Mouse (Mus musculus) hematopoietic stem cell, adult 5-6 weeks (primary cell): ENCODE measurements at regions not wholly inside any gene's neighbourhood (a gene's known extent, or its start where the extent isn't known, plus 50 kb on each side); places are given as distances from the start of the nearest gene placed in this dataset.
"Not testable (repeated sequence)": the region's sequence is repeated elsewhere in the genome, so short reads cannot be mapped to it uniquely, and the experiment has no call there.

Experiments used
- ATAC-seq, 2 experiments: fragments of 125-278 bp in 1 of 2; replicated peaks in 1 of 2; 2 replicates each; pipeline ENCODE4 v1.8.0; 2016 to 2017; ENCODE audit warnings: inconsistent platforms in 2 of 2, mild to moderate bottlenecking in 2 of 2, moderate number of reproducible peaks in 2 of 2, low read depth in 1 of 2, moderate TSS enrichment in 1 of 2; ENCODE audit not compliant: low FRiP score in 2 of 2, poor library complexity in 2 of 2, severe bottlenecking in 2 of 2, insufficient read depth in 1 of 2, low TSS enrichment in 1 of 2

DNA sequence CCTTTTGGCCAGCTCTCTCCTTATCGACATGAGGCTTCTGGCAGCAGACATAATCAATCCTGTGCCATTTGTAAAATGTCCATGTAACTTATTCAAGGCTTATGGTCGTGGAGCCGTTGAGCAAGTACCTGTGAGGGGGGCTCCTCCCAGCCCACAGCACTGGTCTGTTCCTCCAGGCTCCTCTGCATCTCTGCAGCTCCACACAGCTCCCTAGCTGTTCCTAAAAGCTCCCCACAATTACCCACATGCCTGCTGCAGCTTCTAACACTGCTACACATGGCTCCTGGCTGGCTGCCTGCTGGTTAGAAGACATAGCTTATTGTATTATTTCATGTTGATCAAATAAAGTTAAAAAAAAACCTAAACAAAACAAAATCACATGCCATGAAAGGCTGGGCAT, 77.9 kb downstream of the Tcp10c start:
- ATAC-seq = peak in 1 of 2 experiments; percentile 10; a peak in 1 of 4 replicates

DNA sequence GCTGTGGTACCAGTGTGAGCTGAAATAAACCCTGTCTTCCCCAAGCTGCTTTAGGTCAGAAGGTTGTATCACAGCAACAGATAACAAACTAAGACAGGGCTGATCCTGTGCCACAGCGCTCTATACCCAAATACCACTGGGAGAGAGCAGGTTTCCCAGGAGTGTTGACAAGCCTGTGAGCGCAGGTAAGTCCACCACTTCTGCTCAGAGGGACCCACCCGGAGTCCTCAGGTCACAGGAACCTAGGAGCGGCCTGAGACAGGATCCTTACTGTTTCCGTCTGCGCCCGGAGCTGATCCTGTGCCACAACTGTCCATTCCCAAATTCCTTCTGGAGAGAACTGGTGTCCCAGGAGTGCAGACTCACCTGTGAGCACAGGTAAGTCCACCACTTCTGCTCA, 79.8 kb downstream of the Tcp10c start:
- ATAC-seq = not testable (repeated sequence)

DNA sequence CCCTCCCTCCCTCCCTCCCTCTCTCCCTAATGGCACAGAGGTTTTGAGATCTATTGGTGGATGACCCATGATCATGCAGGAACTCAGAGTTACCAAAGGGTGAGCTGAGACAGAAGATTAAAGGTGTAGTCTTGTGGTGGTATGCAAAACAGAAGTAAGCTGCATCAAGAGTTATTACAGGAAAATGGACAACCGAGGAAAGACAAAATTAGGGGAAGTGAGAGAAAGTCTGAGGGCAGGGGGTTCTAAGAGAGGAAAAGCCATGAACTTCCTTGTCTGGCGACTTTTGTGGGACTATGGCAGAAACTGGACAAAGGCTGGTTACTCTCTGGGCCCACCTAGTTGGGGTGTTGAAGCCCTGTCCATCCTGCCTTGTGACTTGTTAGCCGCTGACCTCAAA, 84.4 kb downstream of the Tcp10c start:
- not testable (repeated sequence) for ATAC-seq

DNA sequence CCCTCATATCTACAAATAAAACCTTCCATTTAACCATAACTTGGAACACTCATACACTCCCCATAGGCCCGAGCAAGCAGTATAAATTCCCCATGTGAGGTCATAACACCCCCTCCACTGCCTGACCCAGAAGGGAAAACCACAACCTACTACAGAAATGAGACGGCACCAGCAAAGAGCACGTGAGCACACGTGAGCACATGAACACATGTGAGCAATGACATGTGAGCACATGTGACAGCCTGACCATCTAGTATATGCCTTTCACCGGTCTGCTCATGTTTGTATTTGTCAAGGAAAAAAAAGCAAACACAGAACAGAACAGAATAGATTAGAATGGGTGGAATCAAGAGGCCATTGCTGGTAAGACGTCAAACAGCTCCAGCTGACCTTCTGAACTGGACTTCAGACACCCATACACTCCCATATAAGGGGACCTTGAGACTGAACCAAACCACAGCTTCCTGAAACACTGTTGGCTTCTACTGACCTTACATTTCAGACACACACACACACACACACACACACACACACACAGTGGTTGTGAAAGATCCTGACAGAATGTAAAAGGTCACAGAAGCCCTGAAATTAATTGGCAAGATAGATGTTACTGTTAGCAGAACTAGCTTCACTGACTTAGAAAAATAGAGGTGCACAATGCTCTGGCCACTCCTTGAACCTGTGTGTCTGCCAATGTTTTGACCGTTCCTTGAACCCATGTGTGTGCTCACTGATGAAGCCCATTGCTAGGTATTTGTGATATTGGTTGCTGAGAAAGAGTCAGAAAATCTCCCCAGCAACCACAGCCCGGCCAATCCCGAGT, 86.5 kb downstream of the Tcp10c start:
- ATAC-seq = peak; percentile 64 to 72

DNA sequence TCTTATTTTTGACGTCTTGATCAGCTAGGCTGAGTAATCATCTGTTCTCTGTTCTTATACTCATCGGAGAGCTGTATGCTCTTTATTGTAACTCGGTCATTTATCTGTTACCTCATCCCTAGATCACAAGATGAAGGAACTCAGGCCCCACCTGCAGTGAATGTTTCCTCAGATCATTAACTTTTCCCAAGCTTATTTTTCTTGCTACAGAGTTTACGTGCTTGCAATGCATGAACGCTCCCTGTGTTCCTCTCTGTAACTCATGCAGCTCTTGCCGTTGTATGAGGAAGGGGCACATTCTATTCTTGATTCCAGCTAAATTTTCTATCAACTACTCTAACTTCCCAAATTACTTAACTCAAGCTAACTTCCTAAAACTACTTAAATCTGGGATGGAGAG, 87.9 kb downstream of the Tcp10c start:
- ATAC-seq = not testable (repeated sequence)

DNA sequence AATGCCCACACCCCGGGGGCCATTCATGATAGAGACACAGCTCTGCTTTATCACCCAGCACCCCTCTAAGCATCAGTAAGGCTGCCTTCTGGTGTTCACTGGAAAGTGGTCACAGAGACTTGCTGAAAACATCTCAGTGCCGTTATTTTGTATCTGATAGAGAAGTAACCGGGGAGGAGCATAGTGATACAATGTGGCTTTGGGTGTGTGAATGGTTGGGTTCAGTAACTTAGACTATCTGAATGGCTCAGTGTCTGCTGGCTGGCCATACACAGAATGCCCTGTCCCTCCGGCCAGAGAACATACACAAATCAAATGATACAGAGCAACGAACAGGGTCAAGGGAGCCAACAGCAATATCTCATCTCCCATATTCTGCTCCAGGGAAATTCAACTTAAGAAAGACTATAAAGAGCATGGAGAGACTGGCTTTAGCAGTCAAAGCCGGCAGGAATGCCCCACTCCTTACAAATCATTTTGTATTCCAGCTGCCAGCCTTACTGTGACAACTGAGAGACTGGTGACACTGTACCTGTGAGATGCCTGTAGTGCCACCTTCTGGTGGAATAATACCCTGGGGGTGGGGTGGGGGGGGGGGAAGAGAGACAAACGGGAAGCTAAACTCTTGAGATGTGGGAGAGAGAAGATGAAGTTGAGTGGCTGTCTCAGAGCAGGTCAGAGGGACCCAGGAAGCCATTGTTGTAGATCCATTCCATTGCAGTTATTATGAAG, 102.7 kb downstream of the Tcp10c start:
- ATAC-seq = peak; percentile 54; a peak in 2 of 4 replicates

DNA sequence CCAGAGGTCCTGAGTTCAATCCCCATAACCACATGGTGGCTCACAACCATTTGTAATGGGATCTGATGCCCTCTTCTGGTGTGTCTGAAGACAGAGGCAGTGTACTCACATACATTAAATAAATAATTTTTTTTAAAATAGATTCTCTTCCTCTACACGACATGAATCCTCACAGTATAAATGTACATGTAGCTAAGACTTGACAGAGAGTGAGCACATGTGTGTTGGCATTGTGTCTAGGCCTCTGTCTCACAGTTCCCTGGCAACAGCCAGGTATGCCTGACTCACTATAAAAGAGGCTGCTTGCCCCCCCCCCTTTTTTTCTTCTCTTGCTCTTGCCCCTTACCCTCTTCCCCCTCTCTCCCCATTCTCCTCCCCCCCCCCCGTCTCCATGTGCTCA, 103.6 kb downstream of the Tcp10c start:
- not testable (repeated sequence) for ATAC-seq

DNA sequence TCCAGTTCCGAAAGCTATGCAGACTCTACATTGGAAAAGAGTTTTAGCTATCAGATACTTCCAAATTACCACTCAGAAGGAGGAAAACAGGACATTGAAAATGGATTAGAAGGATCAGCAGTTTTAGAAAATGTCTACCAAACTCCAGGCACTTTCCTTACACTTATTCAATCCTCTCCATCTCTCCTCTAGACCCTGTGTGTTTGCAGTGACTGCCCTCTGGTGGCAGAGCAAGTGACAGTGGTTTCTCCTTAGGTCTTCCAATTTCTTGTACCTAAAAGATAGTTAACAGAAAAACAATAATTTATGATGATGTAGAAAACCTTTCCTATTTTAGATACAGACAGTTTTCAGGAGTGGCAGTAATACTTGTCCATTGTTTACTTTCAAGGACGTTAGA, 104.4 kb downstream of the Tcp10c start:
- peak; percentile 54 to 62 for ATAC-seq

DNA sequence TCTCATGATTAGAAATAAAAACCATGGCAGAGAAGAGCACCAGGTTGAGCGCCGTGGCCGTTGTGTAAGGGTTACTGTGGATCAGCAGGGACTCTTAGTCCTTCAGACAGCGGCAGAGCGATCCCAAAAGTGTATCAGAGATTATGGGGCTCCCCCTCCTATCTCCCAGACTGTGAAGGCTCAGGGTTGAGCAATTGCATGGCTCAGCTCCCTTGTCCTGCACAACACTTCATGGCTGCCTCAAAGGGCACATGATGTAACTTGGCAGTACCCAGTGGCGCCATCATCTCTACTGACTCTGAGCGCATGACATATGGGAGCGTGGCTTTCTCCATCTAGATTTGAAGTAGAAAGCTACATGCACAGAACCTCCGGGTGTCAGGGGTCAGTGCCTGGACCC, 108.3 kb downstream of the Tcp10c start:
- ATAC-seq = 0 out of 4 replicates have a peak, but pooled peaks of 1 of the 2 experiments have one; percentile 3

DNA sequence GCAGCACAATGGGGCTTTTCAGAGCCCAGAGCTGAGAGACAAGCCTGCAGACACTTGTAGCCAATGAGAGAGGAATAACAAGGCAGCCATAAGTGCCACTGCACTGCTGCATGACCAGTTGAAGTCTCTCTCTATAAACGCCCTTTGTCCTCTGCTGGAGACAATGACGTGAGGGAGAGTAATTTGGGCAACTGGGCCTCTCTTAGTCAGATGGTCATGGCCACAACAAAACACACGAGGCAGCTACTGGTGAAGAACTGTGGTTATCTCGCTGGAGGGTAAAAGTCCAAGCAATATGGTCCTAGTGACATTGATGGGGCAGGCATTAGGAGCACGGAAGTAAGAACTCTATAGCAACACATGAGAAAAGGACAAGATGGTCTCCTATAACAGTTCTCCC, 111.5 kb downstream of the Tcp10c start:
- ATAC-seq = not testable (repeated sequence)

DNA sequence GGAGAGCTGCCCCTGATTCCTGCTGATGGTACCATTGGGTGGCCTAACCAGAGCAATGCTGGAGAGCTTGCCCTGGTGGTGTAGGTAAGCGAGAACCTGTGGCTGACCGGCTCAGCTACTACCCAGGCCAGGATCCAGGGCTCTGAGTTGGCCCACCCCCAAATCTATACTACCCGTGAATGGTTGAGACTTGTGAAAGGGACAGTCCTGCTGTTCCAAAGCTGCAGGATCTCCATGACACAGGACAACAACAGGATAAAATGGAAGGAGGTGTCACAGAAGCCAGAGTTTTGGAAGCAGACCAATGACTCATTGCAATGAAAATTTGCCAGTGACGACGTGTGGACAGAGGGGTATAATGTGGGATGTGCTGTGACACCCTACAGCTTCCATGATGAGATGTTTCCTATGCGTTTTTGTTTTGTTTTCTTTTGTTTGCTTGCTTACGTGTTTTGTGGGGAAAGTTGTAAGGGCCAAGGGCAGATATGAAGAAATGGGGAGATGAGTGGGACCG, 115.6 kb downstream of the Tcp10c start:
- not testable (repeated sequence) for ATAC-seq

DNA sequence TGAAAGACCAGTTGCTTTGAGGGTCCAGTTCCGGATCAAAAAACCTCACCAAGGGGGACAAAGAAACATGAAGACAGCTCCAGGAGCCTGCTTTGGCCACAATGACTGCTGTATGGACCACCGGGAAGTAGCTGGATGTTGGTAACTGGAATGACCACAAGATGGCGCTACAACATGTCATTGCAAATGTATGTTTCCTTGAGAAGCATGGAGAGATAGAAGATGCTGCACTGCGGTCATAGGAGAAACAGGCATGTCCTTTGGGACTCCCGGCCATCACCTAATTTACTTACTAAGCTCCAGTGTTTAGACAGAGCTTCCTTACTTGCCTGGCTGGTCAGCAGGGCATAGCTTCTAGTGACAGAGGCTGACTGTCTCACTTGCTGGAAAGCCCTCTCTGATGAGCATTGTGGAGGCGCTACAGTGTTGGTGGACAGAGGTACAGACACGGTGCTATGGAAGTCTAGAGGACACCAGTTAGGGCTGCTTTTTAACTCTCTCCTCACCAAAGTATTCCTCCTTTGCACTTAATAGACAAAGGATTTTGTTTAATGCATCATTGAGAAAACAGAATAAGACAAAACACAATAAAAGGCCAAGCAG, 118.2 kb downstream of the Tcp10c start:
- ATAC-seq = peak; percentile 50 to 56; a peak in 3 of 4 replicates

DNA sequence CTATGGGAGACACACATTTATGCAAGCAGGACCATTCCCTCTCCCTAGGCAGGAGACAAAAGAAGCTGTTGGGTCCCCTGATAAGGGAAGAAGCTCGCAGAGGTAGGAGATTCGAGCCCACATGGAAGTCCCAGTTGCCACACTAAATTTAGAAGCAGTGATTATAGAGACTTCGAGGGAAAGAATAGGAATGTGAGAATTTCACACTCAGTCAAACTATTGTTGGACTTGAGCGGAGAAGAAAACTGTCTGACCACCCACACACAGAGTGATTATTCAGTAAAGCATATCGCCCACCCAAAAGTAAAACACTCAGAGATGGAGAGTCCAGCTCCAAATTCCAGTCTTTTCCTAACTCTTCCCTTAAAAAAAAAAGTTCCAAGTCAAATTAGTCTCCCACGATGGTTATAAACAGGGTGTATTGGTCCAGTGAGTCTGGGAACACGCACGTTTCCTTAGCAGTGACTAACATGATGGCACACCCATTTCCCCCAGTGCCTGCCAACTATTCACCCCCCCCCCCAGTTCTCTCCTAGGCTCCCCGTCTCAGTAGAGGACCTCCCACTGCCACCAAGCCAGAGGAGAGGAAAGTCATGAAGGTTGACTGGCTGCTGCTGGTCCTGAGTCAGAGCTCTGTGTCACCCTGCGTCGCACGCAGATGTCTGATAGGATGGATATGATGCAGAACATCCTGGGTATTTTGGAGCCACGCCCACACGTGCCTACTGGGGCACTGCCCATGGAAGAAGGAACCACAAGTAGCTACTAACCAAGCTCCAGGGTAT, 120.1 kb downstream of the Tcp10c start:
- no peak for ATAC-seq

DNA sequence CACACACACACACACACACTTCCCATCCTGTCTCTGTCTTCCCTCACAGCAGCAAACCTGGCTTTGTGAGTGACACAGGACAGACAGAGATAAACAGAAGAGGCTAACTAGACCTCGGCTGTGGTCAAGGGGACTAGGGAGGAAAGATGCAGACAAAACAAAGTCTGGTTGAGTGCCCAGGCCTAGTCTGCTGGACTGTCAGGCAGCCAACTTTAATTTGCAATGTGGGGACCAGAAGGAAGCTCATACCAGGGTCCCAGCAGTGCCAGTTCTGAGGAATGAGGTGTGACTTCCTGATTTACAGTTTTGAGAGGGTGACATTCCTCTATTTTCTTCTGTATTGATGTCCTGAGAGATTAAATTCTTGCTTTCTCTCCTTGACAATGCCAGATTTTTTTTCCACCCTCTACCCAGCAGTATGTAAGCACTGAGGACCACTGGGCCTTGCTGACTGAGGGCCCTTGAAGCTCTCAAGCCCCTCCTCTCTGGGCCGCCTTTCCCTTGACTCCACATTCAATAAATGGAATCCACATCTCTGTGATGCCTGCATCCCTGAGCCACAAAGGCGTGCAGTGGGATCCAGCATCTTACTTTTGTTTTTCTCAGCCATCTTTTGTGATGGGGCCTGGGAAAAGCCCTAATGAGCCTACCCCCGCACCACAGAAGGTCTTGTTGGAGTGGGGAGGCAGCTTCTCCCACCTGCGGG, 124.6 kb downstream of the Tcp10c start:
- ATAC-seq = no peak

DNA sequence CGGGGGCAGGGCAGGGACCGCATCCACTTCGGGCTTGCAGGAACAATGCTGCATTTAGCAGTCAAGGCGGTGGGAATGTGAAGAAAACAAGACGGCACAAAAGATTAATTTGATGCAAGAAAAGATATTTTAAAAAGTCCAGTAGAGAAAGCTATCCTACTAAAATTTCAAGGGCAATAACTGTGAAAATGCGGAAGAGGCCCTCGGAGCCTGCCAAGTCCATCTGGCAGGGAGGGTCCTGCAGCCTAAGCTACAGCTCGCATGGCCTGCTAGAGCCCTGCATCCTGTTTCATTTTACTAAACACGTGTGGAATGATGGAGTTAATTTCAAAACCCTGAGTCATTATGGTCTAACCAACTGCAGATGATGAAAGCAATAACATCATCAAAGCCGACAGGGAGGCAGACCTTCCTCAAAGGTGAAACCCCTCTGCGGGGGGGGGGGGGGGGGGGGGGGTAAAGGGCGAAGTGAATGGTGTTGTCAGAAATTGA, 125.2 kb downstream of the Tcp10c start:
- peak; percentile 96 to 97 for ATAC-seq

DNA sequence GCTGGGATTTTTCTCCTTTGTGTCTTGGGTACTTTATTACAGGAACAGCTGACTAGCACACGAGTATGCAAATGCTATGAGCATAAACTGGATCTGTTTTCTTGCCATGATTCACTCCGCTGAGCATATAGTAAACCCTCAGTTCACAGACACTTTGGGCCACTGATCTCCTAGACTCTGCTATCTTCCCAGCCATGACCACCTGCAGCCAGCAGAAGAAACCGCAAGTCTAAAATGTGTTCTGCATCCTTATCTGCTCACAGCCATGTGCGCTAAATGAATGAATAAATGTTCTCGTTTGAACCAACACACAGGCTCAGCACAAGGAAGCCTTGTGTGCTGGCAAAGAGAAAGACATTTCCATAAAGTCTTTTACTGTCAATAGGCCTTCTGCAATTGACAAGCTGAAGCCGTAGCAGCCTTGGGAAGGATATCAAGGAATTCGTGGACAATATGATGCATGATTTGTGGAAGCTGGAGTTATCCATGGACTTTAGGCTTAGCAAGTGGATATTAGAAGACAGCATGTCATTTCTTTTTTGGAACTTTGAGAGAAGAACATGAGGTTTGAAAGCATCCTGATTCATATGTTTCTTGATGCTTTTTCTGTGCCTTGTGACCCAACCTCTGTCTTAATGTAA, 127.2 kb downstream of the Tcp10c start:
- peak in 1 of 2 experiments; percentile 30; a peak in 1 of 4 replicates for ATAC-seq
